Mouse (Mus musculus): Measurements from ENCODE around the gene Gatad2a. TPM values are rescaled to one million over a fixed set of nuclear protein-coding genes. Genes with fewer than 3 reads are reported as not detected.

The Gatad2a gene
- polyA plus RNA-seq, 1 experiment from 2014 or later = 81.7 TPM

GRCm38 (mm10) chr8:69974806-69975205 lies 21.4 kb downstream of the Gatad2a start:
- DNase-seq (ENCODE audit: low spot score) = no peak
- Histone ChIP-seq H3K36me3 (ENCODE audit: control insufficient read depth, insufficient read depth, low read length) (no peaks in the 10 kb centered on the region), H3K4me3 (ENCODE audit: low read depth, low read length) (peak overlapping the region; percentile 95), H3K4me2 (ENCODE audit: low read depth, low read length, severe bottlenecking) (peak overlapping the region; percentile 68), H3K9ac (ENCODE audit: low read length) (peak overlapping the region; percentile 30; the same call in 1 of the 2 replicates), H3K4me1 (replicated peaks; ENCODE audit: control insufficient read depth, insufficient read depth, low read length) (no peaks in the 10 kb centered on the region; the same call in none of the 2 replicates), H3K27me3 (ENCODE audit: control insufficient read depth, insufficient read depth, low read length) (no peaks in the 10 kb centered on the region), H3K27ac (ENCODE audit: low read depth, low read length) (no peak overlapping the region), H3K9me3 (ENCODE audit: control insufficient read depth, low read length) (no peaks in the 10 kb centered on the region)
- WGBS = 35% methylated on average over 5 of the region's 5 CpGs
- ATAC-seq (replicated peaks; ENCODE audit: low FRiP score) = no peak

GRCm38 (mm10) chr8:69974194-69974614 lies 22.0 kb downstream of the Gatad2a start:
- no peaks in the 10 kb centered on the region; the same call in none of the 2 replicates for H3K4me1 ChIP-seq (replicated peaks; ENCODE audit: control insufficient read depth, insufficient read depth, low read length)
- no peaks in the 10 kb centered on the region for H3K36me3 ChIP-seq (ENCODE audit: control insufficient read depth, insufficient read depth, low read length)
- peak overlapping the region; percentile 95 for H3K4me3 ChIP-seq (ENCODE audit: low read depth, low read length)
- no peaks in the 10 kb centered on the region for H3K9me3 ChIP-seq (ENCODE audit: control insufficient read depth, low read length)
- peak overlapping the region; percentile 68 for H3K4me2 ChIP-seq (ENCODE audit: low read depth, low read length, severe bottlenecking)
- H3K27me3 ChIP-seq (ENCODE audit: control insufficient read depth, insufficient read depth, low read length) = no peaks in the 10 kb centered on the region
- DNase-seq (ENCODE audit: low spot score) (peak; percentile 97), ATAC-seq (replicated peaks; ENCODE audit: low FRiP score) (peak; percentile 94)
- peak overlapping the region; percentile 92 for H3K9ac ChIP-seq (ENCODE audit: low read length)
- H3K27ac ChIP-seq (ENCODE audit: low read depth, low read length) = peak overlapping the region; percentile 76; the same call in 1 of the 2 replicates
- WGBS = 1% methylated on average over 49 of the region's 50 CpGs

GRCm38 (mm10) chr8:69973442-69974161 lies 22.6 kb downstream of the Gatad2a start:
- Histone ChIP-seq H3K4me1 (replicated peaks; ENCODE audit: control insufficient read depth, insufficient read depth, low read length) (no peaks in the 10 kb centered on the region; the same call in none of the 2 replicates), H3K4me3 (ENCODE audit: low read depth, low read length) (peak overlapping the region; percentile 95), H3K27ac (ENCODE audit: low read depth, low read length) (peak overlapping the region; percentile 76), H3K9me3 (ENCODE audit: control insufficient read depth, low read length) (no peaks in the 10 kb centered on the region), H3K36me3 (ENCODE audit: control insufficient read depth, insufficient read depth, low read length) (no peaks in the 10 kb centered on the region), H3K4me2 (ENCODE audit: low read depth, low read length, severe bottlenecking) (peak overlapping the region; percentile 68), H3K27me3 (ENCODE audit: control insufficient read depth, insufficient read depth, low read length) (no peaks in the 10 kb centered on the region), H3K9ac (ENCODE audit: low read length) (peak overlapping the region; percentile 92)
- ATAC-seq (replicated peaks; ENCODE audit: low FRiP score) = peak; percentile 42
- DNase-seq (ENCODE audit: low spot score) = peak; percentile 84
- under 1% methylated on average over 51 of the region's 68 CpGs for WGBS

GRCm38 (mm10) chr8:69973063-69973441 lies 23.1 kb downstream of the Gatad2a start:
- Histone ChIP-seq H3K36me3 (ENCODE audit: control insufficient read depth, insufficient read depth, low read length) (no peaks in the 10 kb centered on the region), H3K27ac (ENCODE audit: low read depth, low read length) (no peak overlapping the region), H3K9ac (ENCODE audit: low read length) (peak overlapping the region; percentile 92), H3K27me3 (ENCODE audit: control insufficient read depth, insufficient read depth, low read length) (no peaks in the 10 kb centered on the region), H3K4me2 (ENCODE audit: low read depth, low read length, severe bottlenecking) (peak overlapping the region; percentile 68), H3K4me3 (ENCODE audit: low read depth, low read length) (peak overlapping the region; percentile 95), H3K9me3 (ENCODE audit: control insufficient read depth, low read length) (no peaks in the 10 kb centered on the region), H3K4me1 (replicated peaks; ENCODE audit: control insufficient read depth, insufficient read depth, low read length) (no peaks in the 10 kb centered on the region; the same call in none of the 2 replicates)
- no peak for DNase-seq (ENCODE audit: low spot score)
- no peak for ATAC-seq (replicated peaks; ENCODE audit: low FRiP score)
- 12% methylated on average over 7 of the region's 7 CpGs for WGBS

- no peak for ATAC-seq (replicated peaks; ENCODE audit: low FRiP score)
- H3K4me2 ChIP-seq (ENCODE audit: low read depth, low read length, severe bottlenecking) = no peak overlapping the region
- WGBS = 89% methylated on average over 2 of the region's 2 CpGs
Measured at GRCm38 (mm10) chr8:69970880-69971279, 25.3 kb downstream of the Gatad2a start.

GRCm38 (mm10) chr8:69967291-69967933 lies 28.8 kb downstream of the Gatad2a start:
- H3K4me3 ChIP-seq (ENCODE audit: low read depth, low read length) = no peak overlapping the region
- H3K4me1 ChIP-seq (replicated peaks; ENCODE audit: control insufficient read depth, insufficient read depth, low read length) = no peaks in the 10 kb centered on the region; the same call in none of the 2 replicates
- no peak for DNase-seq (ENCODE audit: low spot score)
- no peaks in the 10 kb centered on the region for H3K27me3 ChIP-seq (ENCODE audit: control insufficient read depth, insufficient read depth, low read length)
- H3K27ac ChIP-seq (ENCODE audit: low read depth, low read length) = no peak overlapping the region
- ATAC-seq (replicated peaks; ENCODE audit: low FRiP score) = no peak
- H3K9me3 ChIP-seq (ENCODE audit: control insufficient read depth, low read length) = no peaks in the 10 kb centered on the region
- H3K36me3 ChIP-seq (ENCODE audit: control insufficient read depth, insufficient read depth, low read length) = no peaks in the 10 kb centered on the region
- WGBS = 89% methylated on average over 4 of the region's 4 CpGs
- H3K4me2 ChIP-seq (ENCODE audit: low read depth, low read length, severe bottlenecking) = no peak overlapping the region
- no peak overlapping the region for H3K9ac ChIP-seq (ENCODE audit: low read length)

More at GRCm38 (mm10) chr8:69970880-69971279, 25.3 kb downstream of the Gatad2a start:
- H3K36me3 ChIP-seq (ENCODE audit: control insufficient read depth, insufficient read depth, low read length) = no peaks in the 10 kb centered on the region
- H3K27ac ChIP-seq (ENCODE audit: low read depth, low read length) = no peak overlapping the region
- H3K4me1 ChIP-seq (replicated peaks; ENCODE audit: control insufficient read depth, insufficient read depth, low read length) = no peaks in the 10 kb centered on the region; the same call in none of the 2 replicates
- H3K9me3 ChIP-seq (ENCODE audit: control insufficient read depth, low read length) = no peaks in the 10 kb centered on the region
- H3K9ac ChIP-seq (ENCODE audit: low read length) = no peak overlapping the region
- H3K4me3 ChIP-seq (ENCODE audit: low read depth, low read length) = no peak overlapping the region
- DNase-seq (ENCODE audit: low spot score) = no peak
- H3K27me3 ChIP-seq (ENCODE audit: control insufficient read depth, insufficient read depth, low read length) = no peaks in the 10 kb centered on the region

GRCm38 (mm10) chr8:69959241-69959640 lies 36.9 kb downstream of the Gatad2a start:
- Histone ChIP-seq H3K9ac (ENCODE audit: low read length) (no peak overlapping the region), H3K36me3 (ENCODE audit: control insufficient read depth, insufficient read depth, low read length) (no peaks in the 10 kb centered on the region), H3K27ac (ENCODE audit: low read depth, low read length) (no peak overlapping the region), H3K4me1 (replicated peaks; ENCODE audit: control insufficient read depth, insufficient read depth, low read length) (no peaks in the 10 kb centered on the region), H3K9me3 (ENCODE audit: control insufficient read depth, low read length) (no peaks in the 10 kb centered on the region), H3K27me3 (ENCODE audit: control insufficient read depth, insufficient read depth, low read length) (no peaks in the 10 kb centered on the region), H3K4me2 (ENCODE audit: low read depth, low read length, severe bottlenecking) (no peak overlapping the region), H3K4me3 (ENCODE audit: low read depth, low read length) (no peak overlapping the region)
- ATAC-seq (replicated peaks; ENCODE audit: low FRiP score) (no peak), DNase-seq (ENCODE audit: low spot score) (no peak)

GRCm38 (mm10) chr8:69957879-69958278 lies 38.3 kb downstream of the Gatad2a start:
- ATAC-seq (replicated peaks; ENCODE audit: low FRiP score) (no peak), DNase-seq (ENCODE audit: low spot score) (no peak)
- Histone ChIP-seq H3K9me3 (ENCODE audit: control insufficient read depth, low read length) (no peaks in the 10 kb centered on the region), H3K4me1 (replicated peaks; ENCODE audit: control insufficient read depth, insufficient read depth, low read length) (no peaks in the 10 kb centered on the region), H3K27ac (ENCODE audit: low read depth, low read length) (no peak overlapping the region), H3K36me3 (ENCODE audit: control insufficient read depth, insufficient read depth, low read length) (no peaks in the 10 kb centered on the region), H3K4me3 (ENCODE audit: low read depth, low read length) (no peak overlapping the region), H3K9ac (ENCODE audit: low read length) (no peak overlapping the region), H3K27me3 (ENCODE audit: control insufficient read depth, insufficient read depth, low read length) (no peaks in the 10 kb centered on the region), H3K4me2 (ENCODE audit: low read depth, low read length, severe bottlenecking) (no peak overlapping the region)

All from forebrain, embryonic 11.5 days (tissue).